Comparison of ENCODE assay signal across 11 mouse cellular contexts in genomic region chr2:138267852-138268513, GRCm38 (mm10). TPM values are rescaled to one million over a fixed set of nuclear protein-coding genes. Genes with fewer than 3 reads are reported as not detected.
DNase-seq lines count a peak whose midpoint lies in the region; ATAC-seq and TF ChIP-seq lines count a peak whose summit lies in the region.
"Had no signal": no experiment of that assay in that cellular context is flagged by ENCODE, and none has a peak within 500 bp of the region (broad histone marks: within the 10 kb centered on the region; RNA-seq: fewer than 3 reads in every experiment).

No protein-coding gene starts in this region.

- ATAC-seq in heart, embryonic 16.5 days (replicated peaks; ENCODE audit: extremely low read depth, insufficient read depth, low FRiP score) = no peak
- ATAC-seq in neural tube, embryonic 15.5 days (ENCODE audit: low FRiP score) = no peak
- peak; percentile 89 for ATAC-seq in stomach, postnatal 0 days (ENCODE audit: low FRiP score, low TSS enrichment)

- no peak overlapping the region for H3K4me3 ChIP-seq in heart, embryonic 16.5 days (ENCODE audit: low read length)
- no peak overlapping the region for H3K4me3 ChIP-seq in neural tube, embryonic 15.5 days (replicated peaks)
- H3K4me3 ChIP-seq in stomach, postnatal 0 days (ENCODE audit: low read depth, low read length) = peak overlapping the region; percentile 1; the same call in 1 of the 2 replicates
- H3K4me3 ChIP-seq: hindbrain, embryonic 13.5 days had no signal

- H3K4me2 ChIP-seq in heart, embryonic 16.5 days (ENCODE audit: low read depth, low read length) = no peak overlapping the region
- H3K4me2 ChIP-seq in neural tube, embryonic 15.5 days = no peak overlapping the region
- H3K4me2 ChIP-seq in stomach, postnatal 0 days (replicated peaks; ENCODE audit: low read depth) = peak overlapping the region; percentile 18
- H3K4me2 ChIP-seq: hindbrain, embryonic 13.5 days had no signal

- 0 out of 2 replicates have a peak overlapping the region, but pooled peaks have one; percentile 13 for H3K27ac ChIP-seq in heart, embryonic 16.5 days (ENCODE audit: low read length)
- H3K27ac ChIP-seq in neural tube, embryonic 15.5 days (replicated peaks) = no peak overlapping the region
- peak overlapping the region; percentile 30 for H3K27ac ChIP-seq in stomach, postnatal 0 days (replicated peaks)
- H3K27ac ChIP-seq: hindbrain, embryonic 13.5 days had no signal

- TF ChIP-seq EP300 in stomach, postnatal 0 days (optimal IDR thresholded peaks at IDR 0.05) = no peak

- no peaks in the 10 kb centered on the region for H3K9me3 ChIP-seq in heart, embryonic 16.5 days (replicated peaks; ENCODE audit: control insufficient read depth, low read length)
- no peaks in the 10 kb centered on the region for H3K9me3 ChIP-seq in neural tube, embryonic 15.5 days (replicated peaks)
- no peaks in the 10 kb centered on the region for H3K9me3 ChIP-seq in stomach, postnatal 0 days (ENCODE audit: control insufficient read depth, low read length)
- H3K9me3 ChIP-seq: hindbrain, embryonic 13.5 days had no signal

- TF ChIP-seq CTCF in stomach, postnatal 0 days (IDR thresholded peaks at IDR 0.05; ENCODE audit: low read depth) = no peak

- no peak for DNase-seq in heart, adult 8-10 months (ENCODE audit: low spot score)
- DNase-seq in neural tube, embryonic 10.5 days (ENCODE audit: extremely low spot score, low spot score) = peak; percentile 2
- peak; percentile 40 for DNase-seq in kidney, postnatal 14 days
- peak; percentile 69 for DNase-seq in stomach, postnatal 0 days (ENCODE audit: low spot score)
- no peak for DNase-seq in layer of hippocampus, adult 9-10 months (ENCODE audit: low spot score)
- DNase-seq: cerebellum, adult 8-10 months; gastrocnemius, postnatal 25 days; lung, postnatal 4 days had no signal

- peaks cover 38% of the 10 kb centered on the region for H3K4me1 ChIP-seq in heart, embryonic 16.5 days (ENCODE audit: control insufficient read depth, insufficient read depth, low read length)
- H3K4me1 ChIP-seq in neural tube, embryonic 15.5 days = peaks cover 29% of the 10 kb centered on the region
- peaks cover 16% of the 10 kb centered on the region for H3K4me1 ChIP-seq in stomach, postnatal 0 days (replicated peaks; ENCODE audit: control insufficient read depth, insufficient read depth)

- no peak overlapping the region for H3K9ac ChIP-seq in heart, embryonic 16.5 days (ENCODE audit: low read length)
- H3K9ac ChIP-seq in neural tube, embryonic 15.5 days (replicated peaks) = no peak overlapping the region
- no peak overlapping the region for H3K9ac ChIP-seq in stomach, postnatal 0 days (ENCODE audit: low read length)
- H3K9ac ChIP-seq: hindbrain, embryonic 13.5 days had no signal

- WGBS in heart, embryonic 16.5 days = 39% methylated on average over 4 of the region's 4 CpGs
- WGBS in neural tube, embryonic 15.5 days = 68% methylated on average over 4 of the region's 4 CpGs
- WGBS in stomach, postnatal 0 days = 37% methylated on average over 4 of the region's 4 CpGs

- no peaks in the 10 kb centered on the region for H3K36me3 ChIP-seq in heart, embryonic 16.5 days (ENCODE audit: control insufficient read depth, insufficient read depth)
- H3K36me3 ChIP-seq in neural tube, embryonic 15.5 days = no peaks in the 10 kb centered on the region
- H3K36me3 ChIP-seq in stomach, postnatal 0 days (ENCODE audit: control insufficient read depth, insufficient read depth, low read length) = no peaks in the 10 kb centered on the region
- H3K36me3 ChIP-seq: hindbrain, embryonic 13.5 days had no signal

- no peaks in the 10 kb centered on the region for H3K27me3 ChIP-seq in heart, embryonic 16.5 days (ENCODE audit: control insufficient read depth, insufficient read depth, low read length)
- H3K27me3 ChIP-seq in neural tube, embryonic 15.5 days (replicated peaks) = no peaks in the 10 kb centered on the region
- no peaks in the 10 kb centered on the region for H3K27me3 ChIP-seq in stomach, postnatal 0 days (ENCODE audit: control insufficient read depth, insufficient read depth, low read length)
- H3K27me3 ChIP-seq: hindbrain, embryonic 13.5 days had no signal

RNA-seq across cellular contexts. Expression of gene Btbd3, which starts 11.6 kb away (rescaled TPM):
- polyA plus RNA-seq in heart, embryonic 16.5 days (2015; fragmentation: Nextera tagmentation; extraction: Ambion mirVana) = 8.9 and 12.0 TPM in 2 replicates
- total RNA-seq in heart, adult 8-10 months (2022) = 10 to 100 TPM; 11.9 to 12.3 (median 12.2) TPM
- 18.6 and 18.9 TPM in 2 replicates for polyA plus RNA-seq in neural tube, embryonic 15.5 days (2015; fragmentation: Nextera tagmentation; extraction: Ambion mirVana)
- 23.7 and 24.7 TPM in 2 replicates for polyA plus RNA-seq in stomach, postnatal 0 days (2015; fragmentation: Nextera tagmentation; extraction: Ambion mirVana)

Comparison
In these comparisons a context has a peak if more than half of its experiments do, and no peak if none do; other contexts are left out.
1. DNase-seq: peak in neural tube, embryonic 10.5 days (single experiment), kidney, postnatal 14 days (single experiment) and stomach, postnatal 0 days (single experiment); none in heart, adult 8-10 months (single experiment) and layer of hippocampus, adult 9-10 months (single experiment).